Mouse (Mus musculus) limb, embryonic 14.5 days (tissue): ENCODE measurements around the gene Srsf5. TPM values are rescaled to one million over a fixed set of nuclear protein-coding genes. Genes with fewer than 3 reads are reported as not detected.
"Not testable (repeated sequence)": the region's sequence is repeated elsewhere in the genome, so short reads cannot be mapped to it uniquely, and the experiment has no call there.

ENCODE experiments used
- ATAC-seq: fragments of 200-750 bp; cut with Nextera tagmentation; 2 replicates; pipeline ENCODE4 v1.8.0; 2017; ENCODE audit warnings: low read depth, moderate number of reproducible peaks, moderate TSS enrichment; ENCODE audit not compliant: low FRiP score
- DNase-seq: peaks from one replicate; pipeline ENCODE4 v3.0.0-alpha.2; 2015; ENCODE audit warnings: low spot score
- H3K27ac ChIP-seq: fragments of 300-500 bp; sonication (generic); replicated peaks from 2 replicates; pipeline ENCODE4 v1.5.1; 2014; ENCODE audit warnings: low read depth, mild to moderate bottlenecking, low read length, moderate library complexity, mixed read lengths
- H3K27me3 ChIP-seq: fragments of 300-500 bp; sonication (generic); 2 replicates; pipeline ENCODE4 v1.6.1; 2014; ENCODE audit warnings: low read length, mixed read lengths; ENCODE audit not compliant: control insufficient read depth, insufficient read depth
- H3K36me3 ChIP-seq: fragments of 300-500 bp; sonication (generic); 2 replicates; pipeline ENCODE4 v1.6.1; 2014; ENCODE audit warnings: mild to moderate bottlenecking, low read length, moderate library complexity, mixed read lengths; ENCODE audit not compliant: control insufficient read depth, insufficient read depth
- H3K4me1 ChIP-seq: fragments of 300-500 bp; sonication (generic); 2 replicates; pipeline ENCODE4 v1.6.1; 2014; ENCODE audit warnings: antibody characterized with exemption, low read length, mixed read lengths; ENCODE audit not compliant: control insufficient read depth, insufficient read depth
- H3K4me2 ChIP-seq: fragments of 300-500 bp; sonication (generic); replicated peaks from 2 replicates; pipeline ENCODE4 v1.6.1; 2014; ENCODE audit warnings: low read depth, mild to moderate bottlenecking, low read length, moderate library complexity; ENCODE audit not compliant: severe bottlenecking
- H3K4me3 ChIP-seq: fragments of 300-500 bp; sonication (generic); replicated peaks from 2 replicates; pipeline ENCODE4 v1.5.1; 2014; ENCODE audit warnings: low read length
- H3K9ac ChIP-seq: fragments of 300-500 bp; sonication (generic); 2 replicates; pipeline ENCODE4 v1.6.1; 2014; ENCODE audit warnings: mild to moderate bottlenecking, low read depth, low read length, moderate library complexity; ENCODE audit not compliant: severe bottlenecking
- H3K9me3 ChIP-seq: fragments of 300-500 bp; sonication (generic); 2 replicates; pipeline ENCODE4 v1.6.1; 2016; ENCODE audit warnings: low read length; ENCODE audit not compliant: control insufficient read depth
- POLR2A ChIP-seq: fragments of 200-500 bp; IDR thresholded peaks from 2 replicates; pipeline ENCODE4 v1.8.0; 2012; ENCODE audit warnings: inconsistent platforms, mild to moderate bottlenecking, moderate library complexity, borderline replicate concordance; ENCODE audit not compliant: insufficient read depth, insufficient read length; ENCODE audit errors: extremely low read depth
- WGBS: fragments of 180-500 bp; shearing (Covaris S2); extraction: QIAGEN DNeasy Blood & Tissue Kit; methylation state at CpG from one replicate; pipeline ENCODE4 v1.1.7; 2014; 5-methylcytosine and 5-hydroxymethylcytosine counted together
- polyA plus RNA-seq, 2 experiments: library from polyadenylated mRNA; depleted of rRNA in 1 of 2; stranded (reverse) in 1 of 2; unstranded in 1 of 2; fragments of >200 nt; fragmentation: Nextera tagmentation in 1 of 2; extraction: Ambion mirVana in 1 of 2; gene quantifications; 2 replicates each; pipeline versions ENCODE4 v1.2.1 to v1.2.3; 2012 to 2014

Srsf5 gene
- polyA plus RNA-seq, 2 experiments = 392 to 906 TPM

- Histone ChIP-seq H3K9me3 (no peaks in the 10 kb centered on the region), H3K27ac (no peak overlapping the region), H3K36me3 (no peaks in the 10 kb centered on the region), H3K4me3 (no peak overlapping the region), H3K27me3 (no peaks in the 10 kb centered on the region), H3K9ac (no peak overlapping the region), H3K4me2 (no peak overlapping the region), H3K4me1 (no peaks in the 10 kb centered on the region)
- DNase-seq (no peak), ATAC-seq (no peak)
- no peak for TF ChIP-seq POLR2A
- 67% methylated on average over 4 of the region's 4 CpGs for WGBS
Measured at GRCm38 (mm10) chr12:80939165-80939564, 6.1 kb upstream of the Srsf5 start.

GRCm38 (mm10) chr12:80941886-80942285 is 3.4 kb upstream of the Srsf5 start:
- 93% methylated on average over 3 of the region's 3 CpGs for WGBS
- H3K36me3 ChIP-seq = peaks cover 5% of the 10 kb centered on the region
- no peaks in the 10 kb centered on the region for H3K27me3 ChIP-seq
- ATAC-seq (no peak), DNase-seq (no peak)
- no peaks in the 10 kb centered on the region for H3K9me3 ChIP-seq
- H3K9ac ChIP-seq = no peak overlapping the region
- no peak overlapping the region for H3K4me3 ChIP-seq
- no peak for TF ChIP-seq POLR2A
- H3K4me2 ChIP-seq = no peak overlapping the region
- H3K27ac ChIP-seq = no peak overlapping the region
- H3K4me1 ChIP-seq = peaks cover 5% of the 10 kb centered on the region; the same call in 1 of the 2 replicates

GRCm38 (mm10) chr12:80943395-80943794 is 1.9 kb upstream of the Srsf5 start:
- Histone ChIP-seq H3K9ac (no peak overlapping the region), H3K27me3 (no peaks in the 10 kb centered on the region), H3K36me3 (peaks cover 19% of the 10 kb centered on the region), H3K4me3 (no peak overlapping the region), H3K9me3 (no peaks in the 10 kb centered on the region), H3K27ac (no peak overlapping the region), H3K4me1 (peaks cover 5% of the 10 kb centered on the region; the same call in 1 of the 2 replicates), H3K4me2 (no peak overlapping the region)
- no peak for DNase-seq
- 80% methylated on average over 3 of the region's 3 CpGs for WGBS
- ATAC-seq = no peak
- TF ChIP-seq POLR2A = no peak

GRCm38 (mm10) chr12:80944204-80944603 is 1.1 kb upstream of the Srsf5 start:
- H3K9ac ChIP-seq = no peak overlapping the region
- ATAC-seq = no peak
- no peaks in the 10 kb centered on the region for H3K27me3 ChIP-seq
- DNase-seq = no peak
- H3K4me2 ChIP-seq = no peak overlapping the region
- peaks cover 5% of the 10 kb centered on the region; the same call in 1 of the 2 replicates for H3K4me1 ChIP-seq
- WGBS = 94% methylated on average over 4 of the region's 4 CpGs
- TF ChIP-seq POLR2A = no peak
- peaks cover 25% of the 10 kb centered on the region for H3K36me3 ChIP-seq
- H3K27ac ChIP-seq = no peak overlapping the region
- H3K4me3 ChIP-seq = no peak overlapping the region
- H3K9me3 ChIP-seq = no peaks in the 10 kb centered on the region

- peak overlapping the region; percentile 38 for H3K4me2 ChIP-seq
- H3K27ac ChIP-seq = peak overlapping the region; percentile 71; the same call in 1 of the 2 replicates
- not testable (repeated sequence) for H3K4me1 ChIP-seq, DNase-seq, H3K9me3 ChIP-seq, H3K27me3 ChIP-seq
- peak overlapping the region; percentile 99 for H3K4me3 ChIP-seq
- peaks cover 32% of the 10 kb centered on the region for H3K36me3 ChIP-seq
- ATAC-seq = peak; percentile 39
- 1% methylated on average over 9 of the region's 9 CpGs for WGBS
- peak overlapping the region; percentile 99; the same call in 1 of the 2 replicates for H3K9ac ChIP-seq
Measured at GRCm38 (mm10) chr12:80944963-80945333, 356 bp upstream of the Srsf5 start.

GRCm38 (mm10) chr12:80945996-80946355 is 672 bp downstream of the Srsf5 start:
- Histone ChIP-seq H3K4me1 (peaks cover 5% of the 10 kb centered on the region; the same call in 1 of the 2 replicates), H3K9ac (peak overlapping the region; percentile 99), H3K9me3 (no peaks in the 10 kb centered on the region), H3K27me3 (no peaks in the 10 kb centered on the region), H3K36me3 (peaks cover 38% of the 10 kb centered on the region), H3K4me2 (peak overlapping the region; percentile 71), H3K27ac (peak overlapping the region; percentile 98), H3K4me3 (peak overlapping the region; percentile 99)
- DNase-seq = peak; percentile 95
- under 1% methylated on average over 31 of the region's 47 CpGs for WGBS
- TF ChIP-seq POLR2A = 0 out of 2 replicates have a peak, but pooled peaks have one; percentile 15
- peak; percentile 95 for ATAC-seq
